Mouse (Mus musculus) spleen, postnatal 4 days (tissue): ENCODE measurements around the gene Rexo4.
A peak's percentile ranks its signal among the peaks of the same experiment; 100 is the strongest.

Experiments
- DNase-seq, 2 experiments: peaks; one replicate each; pipeline ENCODE4 v3.0.0; 2022; ENCODE audit warnings: low spot score in 2 of 2

Rexo4 gene

DNA sequence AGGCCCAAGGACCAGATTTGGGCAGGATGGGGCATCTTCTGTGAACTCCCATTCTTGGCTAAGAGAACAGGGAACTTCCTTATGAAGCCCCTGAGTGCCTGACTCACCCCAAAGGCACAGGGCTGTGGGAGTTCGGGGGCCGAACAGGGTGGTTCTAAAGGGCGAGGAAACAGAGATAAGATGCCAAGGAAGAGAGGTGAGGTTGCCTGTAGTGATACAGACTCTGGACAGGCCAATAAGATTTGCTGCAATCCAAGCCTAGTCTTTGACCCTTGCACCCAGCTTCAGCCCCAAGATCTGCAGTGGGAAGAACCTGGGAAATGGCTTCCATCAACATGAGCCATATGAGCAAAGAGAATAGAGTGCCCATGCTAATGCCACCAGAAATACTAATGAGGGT is 20.9 kb downstream of the Rexo4 start:
- DNase-seq: no peak

DNA sequence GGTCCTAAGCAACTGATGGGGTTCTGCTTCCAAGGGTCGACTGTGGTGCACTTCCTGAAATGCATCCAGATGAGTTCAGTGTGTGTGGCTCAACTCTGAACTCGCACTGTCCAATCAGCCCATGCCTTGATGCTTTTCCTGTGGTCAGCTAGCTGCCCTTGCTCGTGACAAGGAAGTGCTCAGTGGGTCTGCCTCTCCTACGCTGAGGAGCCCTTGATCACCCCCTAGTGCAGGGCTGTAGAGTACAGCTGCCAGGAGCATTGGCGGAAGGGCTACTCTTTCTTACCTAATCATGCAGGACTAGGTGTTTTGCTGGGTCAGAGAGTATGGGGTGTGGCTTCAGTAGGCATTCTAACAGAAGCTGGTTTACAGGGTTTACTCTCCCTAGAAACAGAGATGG is 22.6 kb downstream of the Rexo4 start:
- DNase-seq: peak in 1 of 2 experiments; percentile 23

DNA sequence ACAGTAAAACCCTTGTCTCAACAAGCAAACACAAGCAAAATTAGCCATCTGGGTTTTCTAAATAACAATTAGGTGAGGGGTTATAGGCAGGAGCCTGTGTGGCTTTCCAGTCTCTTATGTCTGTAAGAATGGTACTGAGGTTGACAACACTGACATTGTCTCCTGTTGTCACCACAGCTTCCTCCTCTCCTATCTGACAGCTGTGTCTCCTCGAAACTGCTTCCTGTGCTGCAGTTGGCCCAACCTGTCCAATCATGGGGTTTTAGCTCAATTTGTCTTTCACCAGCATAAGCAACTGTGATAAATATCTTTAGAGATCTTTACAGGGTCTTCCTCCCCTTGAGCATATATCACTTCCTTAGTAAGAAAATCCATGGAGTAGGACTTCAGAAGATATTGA is 27.8 kb downstream of the Rexo4 start:
- DNase-seq: no peak

DNA sequence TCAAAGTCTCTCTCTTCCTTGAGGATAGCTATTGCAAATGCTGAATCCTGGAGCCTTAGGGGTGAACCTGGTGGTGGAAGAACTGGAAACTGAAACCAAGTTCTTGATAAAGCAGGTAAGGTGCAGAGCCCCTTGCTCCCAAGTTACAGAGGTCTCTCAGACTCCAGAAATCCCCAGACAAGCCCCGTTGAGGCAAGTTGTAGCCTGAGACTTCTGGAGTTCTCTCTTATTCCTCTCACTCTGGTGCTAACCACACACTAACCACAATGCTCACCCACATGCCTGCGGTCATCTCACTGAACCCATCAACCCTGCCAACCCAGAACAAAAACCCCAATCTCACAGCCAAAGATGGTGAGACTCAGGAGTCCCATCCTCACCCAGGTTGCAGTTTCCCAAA is 28.9 kb downstream of the Rexo4 start:
- DNase-seq: no peak

DNA sequence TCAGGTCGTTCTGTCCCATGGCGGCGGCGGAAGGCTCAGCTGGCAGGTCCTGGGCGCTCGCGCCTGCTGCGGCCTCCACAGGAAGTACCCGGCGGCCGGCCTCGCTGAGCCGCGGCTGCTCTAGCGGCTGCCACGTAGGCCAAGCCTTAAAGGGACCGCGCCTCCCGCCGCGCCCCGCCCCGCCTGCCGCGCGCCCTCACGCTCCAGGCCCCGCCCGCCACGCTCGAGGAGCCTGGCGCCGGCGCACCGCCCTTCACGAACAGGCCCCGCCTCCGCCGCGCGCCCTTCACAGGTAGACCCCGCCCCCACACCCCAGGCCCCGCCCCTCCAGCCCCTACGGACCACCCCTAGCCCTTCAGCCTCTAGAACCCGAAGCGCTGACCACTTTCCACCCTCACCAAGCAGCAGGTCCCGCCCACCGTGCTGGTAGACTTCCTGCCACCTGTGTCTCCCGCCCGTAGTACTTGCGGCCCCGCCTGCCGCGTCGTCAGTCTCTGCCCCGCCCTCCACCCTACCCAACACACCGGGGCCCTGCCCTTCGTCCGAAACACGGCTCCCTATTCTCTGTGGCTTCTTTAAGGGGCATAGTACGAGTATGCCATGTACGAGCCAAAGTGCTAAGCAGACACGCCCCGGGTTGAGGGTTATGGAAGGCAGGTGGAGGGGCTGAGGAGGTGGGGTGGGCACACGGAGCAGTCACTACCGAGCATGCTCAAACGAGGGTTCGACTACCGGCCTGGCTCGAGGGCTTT is 30.7 kb downstream of the Rexo4 start, which contains the start of the genes Surf4 and Stkld1:
Surf4 (minus strand) TSS at position 625 of the 752 bp plus-strand sequence.
Stkld1 (plus strand) TSS at position 744 of the 752 bp plus-strand sequence.
- DNase-seq: peak; percentile 93 to 97

DNA sequence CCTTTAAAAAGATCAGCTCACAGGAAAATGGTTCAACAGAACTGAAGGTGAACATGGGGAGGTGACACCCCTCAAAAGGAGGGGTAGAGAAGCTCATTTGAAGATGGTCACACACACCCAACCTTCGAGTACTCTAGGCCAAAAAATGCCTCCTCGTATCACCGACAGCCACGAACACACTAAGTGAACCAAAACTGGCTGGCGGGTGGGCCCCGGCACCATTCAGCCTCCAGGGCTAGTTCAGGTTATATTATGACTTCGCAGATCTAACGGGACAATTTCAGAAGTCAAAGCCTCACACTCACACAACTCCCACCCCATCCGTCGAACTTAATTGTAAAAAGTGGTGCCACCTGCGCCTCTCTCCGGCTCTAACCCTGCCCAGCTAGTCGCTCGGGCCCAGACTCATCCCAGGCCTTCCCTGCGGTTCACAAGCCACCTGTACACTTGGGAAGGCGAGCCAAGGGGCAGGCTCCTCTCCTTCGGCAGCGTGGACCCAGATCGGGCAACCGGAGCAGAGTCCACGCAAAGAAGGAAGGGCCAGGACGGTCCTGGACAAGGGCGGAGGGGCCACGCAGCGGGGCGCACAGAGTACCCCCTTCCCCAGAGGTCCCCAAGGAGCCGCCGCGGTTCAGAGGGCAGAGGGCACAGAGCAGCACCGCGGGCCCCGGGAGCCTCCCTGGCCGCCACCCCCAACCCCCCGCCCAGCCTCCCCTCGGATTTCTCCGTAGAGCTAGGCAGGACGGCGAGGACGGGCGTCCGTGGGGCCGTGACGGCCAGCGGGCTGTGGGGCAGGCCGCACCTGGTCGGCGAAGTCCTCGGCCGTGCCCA is 31.5 kb downstream of the Rexo4 start:
- peak; percentile 45 to 80 for DNase-seq

DNA sequence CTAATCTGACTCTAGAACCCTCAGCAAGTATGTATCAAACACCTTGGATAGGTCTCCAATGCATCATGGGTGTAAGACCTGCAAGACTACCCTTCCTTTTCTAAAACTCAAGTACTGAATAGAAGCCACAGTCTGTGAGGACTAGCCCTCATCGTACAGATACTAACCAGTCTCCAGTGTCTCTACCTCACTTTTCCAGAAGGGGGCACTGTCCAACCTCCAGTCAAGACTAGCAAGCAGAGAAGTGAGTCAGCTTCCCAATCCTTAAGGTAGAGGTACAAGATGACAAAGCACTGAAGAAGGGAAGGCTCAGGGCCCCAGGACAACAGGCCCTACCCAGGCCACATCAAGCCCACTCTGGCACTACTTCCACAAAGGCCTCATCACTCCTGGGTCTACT is 33.8 kb downstream of the Rexo4 start:
- peak; percentile 78 to 88 for DNase-seq

DNA sequence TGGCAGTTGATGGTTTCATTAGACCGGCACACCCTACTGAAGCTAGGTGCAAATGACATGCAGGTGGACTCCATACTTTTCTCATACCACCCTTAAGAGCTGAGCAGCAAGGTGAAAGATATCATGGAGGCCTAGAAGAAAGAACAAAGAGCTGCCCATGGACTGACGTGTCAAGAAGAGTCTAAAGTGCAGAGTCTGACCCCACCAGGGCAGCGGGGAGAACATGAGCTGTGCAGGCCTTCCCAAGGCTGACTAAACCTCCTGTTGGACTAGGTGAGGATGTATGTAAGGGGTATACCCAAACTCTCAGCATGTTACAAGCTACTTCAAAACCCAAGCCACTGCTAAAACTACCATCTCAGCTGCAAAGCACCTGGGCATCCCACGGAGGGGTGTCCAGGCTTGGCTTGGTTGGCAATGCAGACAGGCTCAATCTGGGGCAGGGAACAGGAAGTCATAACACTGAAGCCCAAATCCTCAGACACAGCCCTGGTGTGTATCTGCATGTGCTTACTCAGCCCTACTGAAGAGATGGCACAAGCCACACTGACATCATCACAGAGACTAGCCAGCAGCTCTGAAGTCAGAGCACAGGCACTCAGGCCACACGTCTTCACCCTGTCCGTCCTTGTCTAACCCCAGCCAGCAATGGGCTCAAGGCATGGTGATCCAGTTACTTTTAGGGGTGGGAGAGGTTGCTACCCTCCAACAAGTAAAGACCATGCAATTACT is 36.3 kb downstream of the Rexo4 start:
- DNase-seq: no peak

DNA sequence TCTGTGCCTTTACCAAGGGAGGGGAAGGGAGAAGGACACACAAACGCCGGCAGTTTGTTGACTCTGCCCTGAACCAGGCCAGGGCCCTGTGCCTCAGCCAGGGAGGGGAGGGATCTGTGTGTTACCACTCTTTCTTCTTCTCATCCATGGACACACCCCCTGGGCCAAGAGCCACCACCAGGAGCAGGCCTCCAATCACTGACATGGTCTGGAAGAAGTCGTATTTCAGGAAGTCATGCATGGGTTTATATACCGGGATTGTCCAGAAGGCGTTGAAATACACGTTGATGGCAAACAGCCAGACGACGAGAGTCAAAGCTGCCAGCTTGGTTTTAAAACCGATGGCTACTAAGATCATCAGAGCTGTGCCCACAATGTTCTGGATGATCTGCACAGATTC is 42.4 kb downstream of the Rexo4 start:
- no peak for DNase-seq

DNA sequence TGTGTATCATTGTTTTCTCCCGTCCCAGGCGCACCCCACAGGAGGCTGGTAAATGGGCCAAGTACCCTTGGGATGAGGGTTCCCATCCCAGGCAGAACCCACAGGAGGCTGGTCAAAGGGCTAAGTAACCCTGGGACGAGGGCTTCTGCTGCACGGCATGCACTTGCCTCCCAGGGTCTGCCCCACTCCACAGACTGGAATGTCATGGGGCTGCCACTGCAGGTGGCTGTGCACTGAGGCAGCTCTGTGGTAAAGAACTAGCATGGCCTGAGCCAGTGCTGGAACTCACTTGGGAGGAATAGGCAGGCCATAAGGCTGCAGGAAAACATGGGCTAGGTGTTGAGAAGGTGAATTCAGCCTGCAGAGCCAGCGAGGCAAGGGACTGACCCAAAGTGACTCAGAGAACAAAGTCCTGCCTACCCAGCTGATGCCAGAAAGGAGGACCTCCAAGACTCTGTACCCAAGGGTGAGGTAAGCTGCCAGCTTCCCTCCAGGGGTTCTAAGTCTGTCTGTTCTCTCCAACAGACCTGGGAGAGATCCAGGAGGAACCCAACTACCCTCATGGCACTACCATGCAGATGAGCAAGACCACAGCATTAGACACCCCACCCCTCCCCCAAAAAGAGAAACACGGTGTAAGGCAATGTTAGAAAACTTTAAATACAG is 43.9 kb downstream of the Rexo4 start:
- DNase-seq: no peak

DNA sequence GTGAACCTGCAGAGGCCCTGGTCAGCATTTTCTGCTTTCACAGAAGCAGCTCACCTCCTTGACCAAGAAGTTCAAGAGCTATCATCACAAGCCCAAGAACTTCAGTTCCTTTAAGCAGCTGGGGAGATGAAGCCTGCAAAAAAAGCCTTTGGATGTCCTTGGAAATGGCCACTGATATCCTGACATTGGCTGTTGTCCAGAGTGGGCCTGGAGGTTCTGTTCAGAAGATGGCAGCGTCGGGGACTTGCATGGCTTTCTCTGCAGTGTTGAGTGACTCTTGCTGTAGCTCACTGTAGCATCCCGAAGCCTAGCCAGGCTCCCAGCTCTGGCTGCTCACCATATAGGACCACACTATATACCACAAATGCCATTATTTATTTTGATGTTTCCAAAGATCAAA is 44.5 kb downstream of the Rexo4 start:
- no peak for DNase-seq

DNA sequence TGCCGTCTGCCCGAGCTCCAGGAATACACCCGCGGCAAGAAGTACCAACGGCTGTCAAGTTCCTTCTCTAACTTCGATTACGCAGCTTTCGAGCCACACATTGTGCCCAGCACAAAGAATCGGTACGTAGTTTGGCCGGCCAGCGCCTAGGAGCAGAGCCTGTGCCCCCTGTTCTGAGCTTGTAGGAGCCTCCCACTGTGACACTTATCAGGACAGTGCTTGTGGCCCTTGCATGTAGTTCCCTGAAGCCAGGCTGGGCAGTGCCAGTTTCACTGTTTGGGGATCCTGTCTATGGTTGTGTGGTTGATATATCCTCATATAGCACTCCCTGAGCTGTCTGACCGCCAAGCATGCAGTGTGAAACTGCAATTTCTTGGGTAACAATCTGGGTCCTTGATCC is 47.4 kb downstream of the Rexo4 start:
- no peak for DNase-seq

DNA sequence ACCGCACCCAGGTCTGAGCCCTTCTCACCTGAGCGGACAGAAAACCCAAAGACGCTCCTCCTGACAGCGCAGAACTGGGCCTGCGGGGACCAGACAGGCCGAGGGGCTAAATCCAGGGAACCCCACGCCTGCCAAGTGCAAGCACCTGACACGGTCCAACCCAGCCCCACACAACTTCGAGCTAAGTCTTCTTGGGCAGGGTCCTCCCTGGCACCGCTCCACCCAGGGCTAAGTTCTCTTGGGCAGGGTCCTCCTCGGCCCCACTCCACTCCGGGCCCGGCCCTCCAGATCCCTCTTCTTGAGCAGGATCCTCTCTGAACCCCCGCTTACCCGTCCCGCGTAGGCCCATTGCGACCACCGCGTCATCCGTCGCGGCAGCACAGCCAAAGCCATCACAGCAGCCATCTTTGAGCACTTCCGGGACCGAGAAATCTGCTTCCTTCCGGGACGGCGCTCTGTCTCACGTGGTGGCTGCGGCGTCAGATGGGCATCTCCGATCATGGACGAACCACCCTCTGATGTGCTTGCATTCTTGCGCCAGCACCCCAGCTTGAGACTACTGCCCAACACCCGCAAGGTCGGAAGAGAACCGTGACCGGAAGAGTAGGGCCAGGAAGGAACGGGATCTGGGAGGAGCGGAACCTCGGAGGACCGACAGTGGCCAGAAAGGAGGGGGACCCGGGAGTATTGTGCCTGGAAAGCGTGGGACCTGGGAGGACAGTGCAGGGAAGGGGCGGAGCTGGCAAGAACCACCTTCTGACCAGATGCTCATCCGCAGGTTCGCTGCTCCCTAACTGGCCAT is 48.1 kb downstream of the Rexo4 start, which contains the start of the genes Surf2 and Surf1:
Surf2 (plus strand) TSS at position 441 of the 802 bp plus-strand sequence.
Surf1 (minus strand) TSS at position 604 of the 802 bp plus-strand sequence.
- peak; percentile 72 to 86 for DNase-seq

DNA sequence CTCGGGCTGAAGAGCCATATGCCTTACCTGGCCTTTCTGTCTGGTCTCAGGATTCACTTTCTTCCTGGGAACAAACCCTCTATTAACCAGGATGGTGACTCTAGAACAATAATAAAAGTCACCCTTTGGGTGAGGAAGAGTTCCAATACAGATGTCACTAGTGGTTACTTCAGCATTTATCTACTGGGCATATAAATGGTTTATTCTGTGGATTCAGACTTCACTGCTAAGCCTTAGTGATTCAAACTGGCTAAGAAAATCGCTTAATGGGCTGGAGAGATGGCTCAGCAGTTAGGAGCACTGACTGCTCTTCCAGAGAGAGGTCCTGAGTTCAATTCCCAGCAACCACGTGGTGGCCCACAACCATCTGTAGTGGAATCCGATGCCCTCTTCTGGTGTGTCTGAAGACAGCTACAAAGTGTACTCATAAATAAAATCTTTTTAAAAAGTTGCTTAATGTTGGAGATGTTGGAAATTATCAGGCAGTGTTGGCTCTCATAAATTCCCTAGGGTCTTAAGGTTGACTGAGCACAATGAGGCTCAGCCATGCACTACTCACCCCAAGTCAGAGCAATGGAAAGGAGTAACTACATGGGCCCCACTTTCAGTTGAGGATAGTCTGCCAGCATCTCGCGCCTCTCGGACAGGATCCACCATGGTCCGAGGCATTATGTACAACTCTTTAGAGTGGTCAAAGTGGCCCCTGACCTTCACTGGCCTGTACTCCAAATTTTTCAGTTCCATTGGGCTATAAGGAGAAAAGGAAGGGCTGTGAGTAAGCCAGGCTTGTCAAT is 49.8 kb downstream of the Rexo4 start:
- no peak for DNase-seq

DNA sequence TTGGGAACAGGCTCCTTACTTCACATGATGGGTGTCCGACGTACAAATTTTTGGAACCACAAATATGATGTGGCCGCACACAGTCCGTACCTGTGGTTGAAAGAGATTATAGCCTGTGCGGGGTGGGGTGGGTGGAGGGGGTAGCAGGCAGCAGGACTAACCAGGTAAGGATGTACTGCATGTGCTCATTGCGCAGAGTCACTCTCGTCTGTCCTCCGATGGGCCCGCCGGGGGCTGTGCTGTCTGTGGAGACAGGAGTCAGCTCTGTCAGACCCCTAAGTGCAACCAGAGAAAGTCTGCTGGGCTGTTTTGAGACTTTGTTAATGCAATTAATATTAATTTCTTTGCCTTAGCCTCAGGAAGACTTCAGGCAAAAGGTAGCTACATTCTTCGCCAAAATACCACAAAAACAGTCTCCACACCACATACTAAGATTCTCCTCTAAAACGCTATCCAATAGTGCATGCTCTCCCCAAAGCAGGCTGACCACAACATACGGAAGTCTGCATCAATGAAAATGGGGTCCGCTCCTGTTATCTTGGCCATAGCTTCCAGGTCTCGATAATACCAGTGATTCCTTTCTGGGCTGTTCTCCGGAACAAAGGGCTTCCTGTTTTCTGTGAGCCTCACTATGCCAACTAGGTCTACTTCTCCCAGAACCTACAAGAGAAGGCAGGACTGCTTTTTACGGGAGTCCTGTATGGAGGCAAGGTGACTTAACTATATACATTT is 50.6 kb downstream of the Rexo4 start:
- DNase-seq: no peak

DNA sequence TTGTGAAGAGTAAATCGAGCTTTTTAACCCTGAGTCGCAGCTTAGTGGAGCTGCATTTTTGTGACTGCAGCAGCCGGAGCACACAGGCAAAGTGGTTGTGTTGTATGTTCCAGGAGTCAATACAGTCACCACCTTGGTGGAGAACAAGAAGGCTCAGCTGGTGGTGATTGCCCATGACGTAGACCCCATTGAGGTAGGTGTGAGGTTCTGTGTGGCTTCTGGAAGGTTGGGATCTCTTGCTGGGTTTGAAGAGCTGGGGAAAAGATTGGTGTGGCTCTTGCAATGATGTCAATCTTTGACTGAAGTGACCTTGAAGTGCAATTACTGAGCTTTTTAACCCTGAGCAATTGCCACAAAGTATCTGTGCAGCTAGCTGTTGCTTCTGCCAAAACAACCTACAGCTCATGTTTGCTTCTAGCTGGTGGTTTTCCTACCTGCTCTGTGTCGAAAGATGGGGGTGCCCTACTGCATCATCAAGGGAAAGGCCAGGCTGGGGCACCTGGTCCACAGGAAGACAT is 51.9 kb downstream of the Rexo4 start:
- DNase-seq: no peak

DNA sequence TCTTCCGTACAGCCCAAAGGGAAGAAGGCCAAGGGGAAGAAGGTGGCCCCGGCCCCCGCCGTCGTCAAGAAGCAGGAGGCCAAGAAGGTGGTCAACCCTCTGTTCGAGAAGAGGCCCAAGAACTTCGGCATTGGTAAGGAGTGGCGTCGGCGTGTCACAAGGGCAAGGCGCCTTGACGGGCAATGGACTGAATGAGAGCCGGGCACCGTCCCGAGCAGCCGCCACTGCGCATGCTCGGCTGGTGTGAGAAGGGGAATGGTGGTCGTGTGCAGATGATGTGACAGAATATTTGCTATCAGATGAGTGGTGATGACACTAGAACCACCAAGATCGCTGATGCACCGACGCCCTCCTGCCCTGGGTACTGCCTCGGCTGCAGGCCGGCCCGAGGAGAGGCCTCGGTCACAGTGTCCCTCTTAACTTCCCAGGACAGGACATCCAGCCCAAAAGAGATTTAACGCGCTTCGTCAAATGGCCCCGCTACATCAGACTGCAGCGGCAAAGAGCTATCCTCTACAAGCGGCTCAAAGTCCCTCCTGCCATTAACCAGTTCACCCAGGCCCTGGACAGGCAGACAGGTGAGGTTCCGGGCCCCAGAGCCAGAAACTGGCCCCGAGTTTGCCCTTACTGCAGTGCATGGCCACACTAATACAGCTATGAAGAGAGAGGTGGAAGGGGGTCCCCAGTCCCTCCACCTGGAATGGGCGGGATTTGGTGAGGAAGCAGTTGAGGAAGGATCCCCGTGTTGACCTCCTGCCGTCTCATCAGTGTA is 53.0 kb downstream of the Rexo4 start:
- peak; percentile 64 to 87 for DNase-seq
